Mouse (Mus musculus) midbrain, postnatal 0 days (tissue): ENCODE measurements at regions not wholly inside any gene's neighbourhood (a gene's known extent, or its start where the extent isn't known, plus 50 kb on each side); places are given as distances from the start of the nearest gene placed in this dataset.

ENCODE experiments used
- ATAC-seq: fragments of 200-750 bp; cut with Nextera tagmentation; 2 replicates; pipeline ENCODE4 v1.8.0; 2017; ENCODE audit warnings: moderate number of reproducible peaks, mild to moderate bottlenecking, moderate TSS enrichment, moderate library complexity; ENCODE audit not compliant: low FRiP score
- DNase-seq: peaks from one replicate; pipeline ENCODE4 v3.0.0-alpha.2; 2015; ENCODE audit warnings: low spot score
- H3K27ac ChIP-seq: fragments of 300-500 bp; sonication (generic); 2 replicates; pipeline ENCODE4 v1.5.1; 2014; ENCODE audit warnings: low read depth, mild to moderate bottlenecking, low read length, mixed read lengths
- H3K27me3 ChIP-seq: fragments of 300-500 bp; sonication (generic); 2 replicates; pipeline ENCODE4 v1.6.1; 2014; ENCODE audit warnings: low read length, control low read depth, mixed read lengths; ENCODE audit not compliant: insufficient read depth
- H3K36me3 ChIP-seq: fragments of 300-500 bp; sonication (generic); 2 replicates; pipeline ENCODE4 v1.6.1; 2014; ENCODE audit warnings: low read length, control low read depth, mixed read lengths; ENCODE audit not compliant: insufficient read depth
- H3K4me1 ChIP-seq: fragments of 300-500 bp; sonication (generic); 2 replicates; pipeline ENCODE4 v1.6.1; 2014; ENCODE audit warnings: mild to moderate bottlenecking, control low read depth, antibody characterized with exemption, low read length, mixed read lengths; ENCODE audit not compliant: insufficient read depth
- H3K4me2 ChIP-seq: fragments of 300-500 bp; sonication (generic); 2 replicates; pipeline ENCODE4 v1.6.1; 2014; ENCODE audit warnings: low read depth, mild to moderate bottlenecking, low read length, mixed read lengths; ENCODE audit not compliant: poor library complexity, severe bottlenecking
- H3K4me3 ChIP-seq: fragments of 300-500 bp; sonication (generic); 2 replicates; pipeline ENCODE4 v1.5.1; 2014; ENCODE audit warnings: low read depth, mild to moderate bottlenecking, low read length, moderate library complexity
- H3K9ac ChIP-seq: fragments of 300-500 bp; sonication (generic); replicated peaks from 2 replicates; pipeline ENCODE4 v1.6.1; 2014; ENCODE audit warnings: mild to moderate bottlenecking, low read length, moderate library complexity, mixed read lengths; ENCODE audit not compliant: poor library complexity, severe bottlenecking
- H3K9me3 ChIP-seq: fragments of 300-500 bp; sonication (generic); 2 replicates; pipeline ENCODE4 v1.6.1; 2016; ENCODE audit warnings: low read length, control low read depth
- CTCF ChIP-seq: IDR thresholded peaks from 2 replicates; pipeline ENCODE4 v1.5.1; 2016; ENCODE audit warnings: antibody characterized with exemption, mild to moderate bottlenecking
- WGBS: fragments of 180-500 bp; shearing (Covaris S2); extraction: QIAGEN DNeasy Blood & Tissue Kit; methylation state at CpG from one replicate; pipeline ENCODE4 v1.1.7; 2014; 5-methylcytosine and 5-hydroxymethylcytosine counted together

DNA sequence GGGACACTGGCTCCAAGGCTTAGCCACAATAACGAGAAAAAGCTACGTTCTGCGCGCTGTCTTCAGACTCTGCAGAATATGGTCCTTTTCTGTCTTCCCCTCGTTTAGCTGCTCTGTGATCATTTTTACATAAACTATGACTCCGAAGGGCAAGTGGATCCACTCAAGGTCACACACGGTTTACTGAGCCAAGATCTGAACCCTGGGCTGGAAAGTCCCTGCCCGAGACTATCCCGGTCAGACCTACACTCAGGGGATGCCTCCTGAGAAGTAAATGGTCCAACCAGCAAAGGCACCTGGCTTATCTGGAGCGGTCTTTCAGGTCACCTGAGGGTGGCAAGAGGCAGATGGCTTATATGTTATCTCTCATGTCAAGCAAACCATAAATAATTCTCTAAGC, 204.1 kb downstream of the Atp23 start:
- H3K4me1 ChIP-seq = no peaks in the 10 kb centered on the region
- DNase-seq (no peak), ATAC-seq (no peak)
- no peaks in the 10 kb centered on the region for H3K36me3 ChIP-seq
- no peaks in the 10 kb centered on the region for H3K27me3 ChIP-seq
- no peak overlapping the region for H3K9ac ChIP-seq
- H3K27ac ChIP-seq = no peak overlapping the region
- TF ChIP-seq CTCF = no peak
- H3K9me3 ChIP-seq = no peaks in the 10 kb centered on the region
- 86% methylated on average over 10 of the region's 10 CpGs for WGBS
- no peak overlapping the region for H3K4me3 ChIP-seq
- no peak overlapping the region for H3K4me2 ChIP-seq

DNA sequence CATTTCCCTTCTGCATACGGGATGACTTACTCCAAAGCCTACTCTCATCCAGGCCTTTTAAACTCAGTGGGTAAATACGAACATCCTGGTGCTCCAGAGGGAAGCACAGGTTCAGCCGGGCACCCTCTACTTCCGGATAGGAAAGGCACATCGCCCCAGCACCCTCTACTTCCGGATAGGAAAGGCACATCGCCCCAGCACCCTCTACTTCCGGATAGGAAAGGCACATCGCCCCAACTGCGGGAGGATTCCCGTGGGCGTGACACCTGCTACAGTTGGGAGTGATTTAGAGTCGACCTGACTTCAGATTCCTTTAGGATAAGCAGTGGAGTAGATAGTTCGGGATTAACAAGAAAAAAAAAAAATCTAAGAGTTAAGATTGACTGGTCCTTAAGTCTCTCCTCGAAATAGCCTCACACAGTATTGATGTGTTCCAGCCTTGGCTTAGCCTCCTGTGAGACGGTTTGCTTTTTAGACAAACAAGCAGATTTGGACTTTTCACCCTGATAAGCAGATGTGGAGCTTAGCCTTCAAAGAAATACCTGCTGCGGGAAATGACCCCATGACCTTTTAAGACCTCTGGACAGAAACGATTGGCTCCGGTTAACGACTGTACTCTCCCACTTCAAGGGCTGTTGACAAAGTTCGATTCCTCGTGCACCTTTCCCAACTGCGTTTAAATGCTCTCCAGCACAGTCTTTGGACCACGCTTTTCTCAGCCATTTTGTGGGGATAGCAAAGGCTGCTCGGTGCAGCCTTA, 210.1 kb downstream of the Atp23 start:
- H3K4me2 ChIP-seq = no peak overlapping the region
- no peaks in the 10 kb centered on the region for H3K4me1 ChIP-seq
- H3K36me3 ChIP-seq = no peaks in the 10 kb centered on the region
- ATAC-seq (no peak), DNase-seq (no peak)
- 52% methylated on average over 25 of the region's 25 CpGs for WGBS
- no peaks in the 10 kb centered on the region for H3K27me3 ChIP-seq
- H3K9ac ChIP-seq = no peak overlapping the region
- no peaks in the 10 kb centered on the region for H3K9me3 ChIP-seq
- no peak overlapping the region for H3K27ac ChIP-seq
- H3K4me3 ChIP-seq = no peak overlapping the region
- TF ChIP-seq CTCF = no peak

DNA sequence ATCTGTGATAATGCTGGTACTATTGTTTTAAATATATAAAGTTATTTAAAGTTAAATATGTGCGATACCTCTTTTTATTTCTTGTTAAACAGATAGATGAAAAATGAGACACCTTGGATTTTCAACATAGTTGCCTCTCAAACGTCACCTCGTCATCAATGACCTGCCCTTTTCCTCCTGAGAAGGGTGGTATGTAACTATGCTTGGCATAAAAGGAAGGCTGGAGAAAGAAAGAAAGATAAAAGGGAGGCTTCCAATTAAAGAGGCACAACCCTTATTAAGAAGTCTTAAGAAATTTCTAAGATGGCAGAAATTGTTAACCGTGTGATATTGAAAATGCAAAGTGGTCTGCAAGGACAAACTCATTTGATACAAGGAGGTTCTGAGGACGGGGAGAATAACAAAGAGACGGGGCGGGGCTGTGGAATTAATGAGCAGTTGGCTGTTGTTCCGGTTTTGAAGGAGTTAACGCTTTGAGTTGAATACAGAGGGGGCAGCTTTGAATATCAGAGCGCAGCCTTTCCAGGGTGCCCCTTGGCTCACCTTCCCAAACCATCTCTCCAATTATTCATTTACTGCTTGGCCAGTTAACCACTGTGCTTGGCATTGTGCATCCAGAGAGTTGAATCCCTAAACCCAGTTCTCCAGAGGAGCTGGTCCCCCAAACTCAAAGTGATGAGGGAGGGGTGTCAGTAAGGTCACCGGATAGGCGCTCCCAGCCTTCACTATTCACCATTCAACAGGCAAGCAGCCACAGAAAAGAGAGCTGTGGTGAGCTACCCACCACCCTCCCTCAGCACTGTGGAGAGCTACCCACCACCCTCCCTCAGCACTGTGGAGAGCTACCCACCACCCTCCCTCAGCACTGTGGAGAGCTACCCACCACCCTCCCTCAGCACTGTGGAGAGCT, 220.6 kb downstream of the Atp23 start:
- peak overlapping the region; percentile 9; the same call in 1 of the 2 replicates for H3K4me2 ChIP-seq
- no peaks in the 10 kb centered on the region for H3K4me1 ChIP-seq
- no peaks in the 10 kb centered on the region for H3K36me3 ChIP-seq
- no peak for TF ChIP-seq CTCF
- H3K9ac ChIP-seq = no peak overlapping the region
- 10% methylated on average over 12 of the region's 12 CpGs for WGBS
- H3K4me3 ChIP-seq = no peak overlapping the region
- no peaks in the 10 kb centered on the region for H3K27me3 ChIP-seq
- ATAC-seq (no peak), DNase-seq (no peak)
- H3K9me3 ChIP-seq = no peaks in the 10 kb centered on the region
- H3K27ac ChIP-seq = no peak overlapping the region

DNA sequence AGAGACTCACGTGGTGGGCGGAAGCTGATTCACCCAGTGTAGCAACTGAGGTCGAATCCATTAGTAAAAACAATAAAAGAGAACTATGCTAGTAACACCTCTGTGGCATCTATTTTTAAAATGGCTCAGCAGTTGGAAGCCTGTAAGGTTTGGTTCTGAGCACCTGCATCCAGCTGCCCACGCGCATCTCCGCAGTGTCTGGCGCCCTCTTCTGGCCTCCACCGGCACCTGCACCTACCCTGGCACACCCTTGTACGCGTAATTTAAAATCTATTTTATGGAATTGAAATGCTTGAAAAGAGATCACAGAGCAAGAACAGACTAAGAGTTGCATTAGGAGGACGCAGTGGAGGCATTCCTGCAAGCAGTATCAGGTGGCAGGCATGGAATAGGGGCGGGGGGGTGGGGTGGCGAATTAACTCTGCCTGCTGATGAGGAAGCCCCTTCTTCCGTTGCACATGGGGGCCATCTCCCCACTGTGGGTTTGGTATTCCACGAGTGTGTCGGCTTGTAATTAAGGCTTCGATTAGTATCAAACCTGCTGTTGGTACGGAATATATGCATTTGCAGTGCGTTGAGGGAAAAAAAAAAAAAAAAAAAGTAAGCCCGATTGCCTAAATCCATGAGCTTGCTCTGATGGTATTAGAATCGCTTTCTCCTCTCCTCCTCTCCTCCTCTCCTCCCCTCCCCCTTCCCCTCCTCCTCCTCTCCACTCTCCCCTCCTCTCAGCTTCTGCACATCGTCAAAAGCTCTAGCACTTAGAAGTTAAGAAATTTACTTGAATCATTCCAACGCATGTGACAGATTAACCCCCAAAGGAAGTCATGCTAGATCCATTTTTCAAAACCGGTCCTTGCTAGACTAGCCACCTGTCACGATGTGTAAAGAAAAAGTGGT, 221.7 kb downstream of the Atp23 start:
- Histone ChIP-seq H3K27me3 (no peaks in the 10 kb centered on the region), H3K9ac (no peak overlapping the region), H3K4me2 (peak overlapping the region; percentile 36), H3K36me3 (no peaks in the 10 kb centered on the region), H3K4me3 (peak overlapping the region; percentile 21), H3K4me1 (no peaks in the 10 kb centered on the region), H3K9me3 (no peaks in the 10 kb centered on the region), H3K27ac (no peak overlapping the region)
- WGBS = 23% methylated on average over 25 of the region's 25 CpGs
- no peak for DNase-seq
- TF ChIP-seq CTCF = peak; percentile 65
- ATAC-seq = no peak

DNA sequence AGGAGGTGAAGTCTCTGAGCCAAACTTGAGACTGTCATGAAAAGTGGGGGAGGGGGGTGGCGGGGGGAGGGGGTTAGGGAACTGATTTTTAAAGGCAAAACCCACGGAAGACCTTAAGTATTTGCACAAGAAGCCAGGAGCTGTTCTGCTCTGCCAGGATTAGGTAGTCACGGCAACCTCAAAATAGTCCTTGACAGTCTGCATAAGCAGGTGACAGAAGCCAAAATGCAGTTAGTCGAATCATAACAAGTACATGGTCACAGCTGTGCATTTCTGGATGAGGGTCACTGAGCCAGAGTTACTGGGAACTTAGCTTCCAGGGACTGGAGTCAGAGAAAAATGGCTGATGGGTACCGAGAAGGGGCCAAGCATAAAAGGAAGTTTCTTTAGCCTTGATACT, 227.7 kb downstream of the Atp23 start:
- no peak for ATAC-seq
- Histone ChIP-seq H3K36me3 (no peaks in the 10 kb centered on the region), H3K4me3 (no peak overlapping the region), H3K9ac (no peak overlapping the region), H3K4me2 (no peak overlapping the region), H3K4me1 (no peaks in the 10 kb centered on the region), H3K9me3 (no peaks in the 10 kb centered on the region), H3K27me3 (no peaks in the 10 kb centered on the region), H3K27ac (no peak overlapping the region)
- TF ChIP-seq CTCF = no peak
- DNase-seq = no peak
- WGBS = 20% methylated on average over 5 of the region's 5 CpGs
